Mouse (Mus musculus): ENCODE measurements at regions not wholly inside any gene's neighbourhood (a gene's known extent, or its start where the extent isn't known, plus 50 kb on each side); places are given as distances from the start of the nearest gene placed in this dataset.

GRCm38 (mm10) chr16:76232680-76233079 lies 140.9 kb downstream of the Nrip1 start:
- DNase-seq (ENCODE audit: low read depth) = no peak

- no peak for DNase-seq (ENCODE audit: low read depth)
These were observed 141.5 kb downstream of the Nrip1 start for GRCm38 (mm10) chr16:76232174-76232573.

GRCm38 (mm10) chr16:76230516-76231302 lies 142.9 kb downstream of the Nrip1 start:
- DNase-seq (ENCODE audit: low read depth) = no peak

GRCm38 (mm10) chr16:76228451-76228850 lies 145.2 kb downstream of the Nrip1 start:
- no peak for DNase-seq (ENCODE audit: low read depth)

GRCm38 (mm10) chr16:76226446-76226845 lies 147.2 kb downstream of the Nrip1 start:
- DNase-seq (ENCODE audit: low read depth) = peak; percentile 30

GRCm38 (mm10) chr16:76225587-76226226 lies 147.9 kb downstream of the Nrip1 start:
- DNase-seq (ENCODE audit: low read depth) = peak; percentile 57

- peak; percentile 65 for DNase-seq (ENCODE audit: low read depth)
These were observed 148.6 kb downstream of the Nrip1 start for GRCm38 (mm10) chr16:76224901-76225586.

GRCm38 (mm10) chr16:76223716-76224115 lies 149.9 kb downstream of the Nrip1 start:
- DNase-seq (ENCODE audit: low read depth) = no peak

GRCm38 (mm10) chr16:76222960-76223359 lies 150.7 kb downstream of the Nrip1 start:
- DNase-seq (ENCODE audit: low read depth) = no peak

GRCm38 (mm10) chr16:76220466-76220865 lies 153.2 kb downstream of the Nrip1 start:
- no peak for DNase-seq (ENCODE audit: low read depth)

- DNase-seq (ENCODE audit: low read depth) = no peak
These were observed 154.4 kb downstream of the Nrip1 start for GRCm38 (mm10) chr16:76219233-76219632.

GRCm38 (mm10) chr16:76218310-76219170 lies 155.1 kb downstream of the Nrip1 start:
- DNase-seq (ENCODE audit: low read depth) = no peak

- DNase-seq (ENCODE audit: low read depth) = no peak
These were observed 157.4 kb downstream of the Nrip1 start for GRCm38 (mm10) chr16:76216184-76216583.

GRCm38 (mm10) chr16:76215558-76215957 lies 158.1 kb downstream of the Nrip1 start:
- DNase-seq (ENCODE audit: low read depth) = no peak

GRCm38 (mm10) chr16:76201773-76202571 lies 171.7 kb downstream of the Nrip1 start:
- DNase-seq (ENCODE audit: low read depth) = peak; percentile 54

GRCm38 (mm10) chr16:76200801-76201728 lies 172.6 kb downstream of the Nrip1 start:
- DNase-seq (ENCODE audit: low read depth) = no peak

GRCm38 (mm10) chr16:76200268-76200667 lies 173.4 kb downstream of the Nrip1 start:
- peak; percentile 55 for DNase-seq (ENCODE audit: low read depth)

- no peak for DNase-seq (ENCODE audit: low read depth)
These were observed 174.6 kb downstream of the Nrip1 start for GRCm38 (mm10) chr16:76199006-76199405.

- DNase-seq (ENCODE audit: low read depth) = no peak
These were observed 172.2 kb upstream of the Samsn1 start for GRCm38 (mm10) chr16:76194291-76194690.

- no peak for DNase-seq (ENCODE audit: low read depth)
These were observed 169.1 kb upstream of the Samsn1 start for GRCm38 (mm10) chr16:76191135-76191534.

All from induced T-regulatory cell, adult 2 months (primary cell).